Mouse (Mus musculus): Measurements from ENCODE around the gene Zfp704. TPM values are rescaled to one million over a fixed set of nuclear protein-coding genes. Genes with fewer than 3 reads are reported as not detected.

Zfp704 gene
- polyA plus RNA-seq, 1 experiment = 0.80 TPM

- Histone ChIP-seq H3K27me3 (ENCODE audit: control insufficient read depth, insufficient read depth, insufficient read length) (no peaks in the 10 kb centered on the region), H3ac (ENCODE audit: control insufficient read depth, insufficient read length) (no peak overlapping the region), H3K79me2 (ENCODE audit: control insufficient read depth, insufficient read depth) (no peaks in the 10 kb centered on the region), H3K4me3 (no peak overlapping the region), H3K36me3 (ENCODE audit: control insufficient read depth, insufficient read depth) (no peaks in the 10 kb centered on the region), H3K4me2 (ENCODE audit: low read depth) (no peak overlapping the region)
- TF ChIP-seq CEBPB (IDR thresholded peaks at IDR 0.05; ENCODE audit: insufficient read depth, poor library complexity, severe bottlenecking) (no peak), POLR2AphosphoS2 (IDR thresholded peaks at IDR 0.05; ENCODE audit: insufficient read length, low read depth) (no peak), MYOG (IDR thresholded peaks at IDR 0.05; ENCODE audit: control insufficient read depth in 1 of 3, insufficient read depth in 1 of 3, insufficient read length in 2 of 3, low read depth in 2 of 3) (no peak), SRF (IDR thresholded peaks at IDR 0.05; ENCODE audit: control insufficient read depth, insufficient read length, low read depth) (no peak), TCF12 (IDR thresholded peaks at IDR 0.05; ENCODE audit: insufficient read depth, poor library complexity, severe bottlenecking) (no peak)
These were observed 89.7 kb downstream of the Zfp704 start for GRCm38 (mm10) chr3:9520051-9520727.

GRCm38 (mm10) chr3:9519491-9519890, 90.4 kb downstream of the Zfp704 start:
- Histone ChIP-seq H3K4me2 (ENCODE audit: low read depth) (no peak overlapping the region), H3K27me3 (ENCODE audit: control insufficient read depth, insufficient read depth, insufficient read length) (no peaks in the 10 kb centered on the region), H3K4me3 (no peak overlapping the region), H3K36me3 (ENCODE audit: control insufficient read depth, insufficient read depth) (no peaks in the 10 kb centered on the region), H3ac (ENCODE audit: control insufficient read depth, insufficient read length) (no peak overlapping the region), H3K79me2 (ENCODE audit: control insufficient read depth, insufficient read depth) (no peaks in the 10 kb centered on the region)
- TF ChIP-seq E2F4 (IDR thresholded peaks at IDR 0.05; ENCODE audit: insufficient read depth) = no peak
- TF ChIP-seq TCF3 (IDR thresholded peaks at IDR 0.05; ENCODE audit: insufficient read length, low read depth) = no peak
- no peak for TF ChIP-seq REST (IDR thresholded peaks at IDR 0.05; ENCODE audit: insufficient read depth, insufficient read length)
- no peak for TF ChIP-seq POLR2AphosphoS2 (IDR thresholded peaks at IDR 0.05; ENCODE audit: insufficient read length, low read depth)
- no peak for TF ChIP-seq MYOG (IDR thresholded peaks at IDR 0.05; ENCODE audit: control insufficient read depth in 1 of 3, insufficient read depth in 1 of 3, insufficient read length in 2 of 3, low read depth in 2 of 3)
- no peak for TF ChIP-seq TCF12 (IDR thresholded peaks at IDR 0.05; ENCODE audit: insufficient read depth, poor library complexity, severe bottlenecking)
- TF ChIP-seq USF1 (IDR thresholded peaks at IDR 0.05; ENCODE audit: low read depth) = no peak
- no peak for TF ChIP-seq CEBPB (IDR thresholded peaks at IDR 0.05; ENCODE audit: insufficient read depth, poor library complexity, severe bottlenecking)
- TF ChIP-seq POLR2A (IDR thresholded peaks at IDR 0.05; ENCODE audit: insufficient read length, low read depth) = no peak
- TF ChIP-seq MYOD1 (IDR thresholded peaks at IDR 0.05; ENCODE audit: control insufficient read depth in 1 of 3, insufficient read length in 2 of 3, low read depth in 2 of 3) = no peak
- TF ChIP-seq SRF (IDR thresholded peaks at IDR 0.05; ENCODE audit: control insufficient read depth, insufficient read length, low read depth) = no peak
- no peak for TF ChIP-seq MAX (IDR thresholded peaks at IDR 0.05; ENCODE audit: low read depth)

- H3K4me3 ChIP-seq = no peak overlapping the region
- H3ac ChIP-seq (ENCODE audit: control insufficient read depth, insufficient read length) = no peak overlapping the region
- no peaks in the 10 kb centered on the region for H3K27me3 ChIP-seq (ENCODE audit: control insufficient read depth, insufficient read depth, insufficient read length)
- no peaks in the 10 kb centered on the region for H3K79me2 ChIP-seq (ENCODE audit: control insufficient read depth, insufficient read depth)
- no peak overlapping the region for H3K4me2 ChIP-seq (ENCODE audit: low read depth)
- no peak for TF ChIP-seq MAX (IDR thresholded peaks at IDR 0.05; ENCODE audit: low read depth)
- TF ChIP-seq TCF12 (IDR thresholded peaks at IDR 0.05; ENCODE audit: insufficient read depth, poor library complexity, severe bottlenecking) = no peak
- TF ChIP-seq CEBPB (IDR thresholded peaks at IDR 0.05; ENCODE audit: insufficient read depth, poor library complexity, severe bottlenecking) = no peak
- no peak for TF ChIP-seq POLR2AphosphoS2 (IDR thresholded peaks at IDR 0.05; ENCODE audit: insufficient read length, low read depth)
- no peak for TF ChIP-seq MYOG (IDR thresholded peaks at IDR 0.05; ENCODE audit: control insufficient read depth in 1 of 3, insufficient read depth in 1 of 3, insufficient read length in 2 of 3, low read depth in 2 of 3)
- no peak for TF ChIP-seq E2F4 (IDR thresholded peaks at IDR 0.05; ENCODE audit: insufficient read depth)
- TF ChIP-seq TCF3 (IDR thresholded peaks at IDR 0.05; ENCODE audit: insufficient read length, low read depth) = no peak
- TF ChIP-seq POLR2A (IDR thresholded peaks at IDR 0.05; ENCODE audit: insufficient read length, low read depth) = no peak
- no peak for TF ChIP-seq USF1 (IDR thresholded peaks at IDR 0.05; ENCODE audit: low read depth)
- no peak for TF ChIP-seq SRF (IDR thresholded peaks at IDR 0.05; ENCODE audit: control insufficient read depth, insufficient read length, low read depth)
- no peak for TF ChIP-seq REST (IDR thresholded peaks at IDR 0.05; ENCODE audit: insufficient read depth, insufficient read length)
- TF ChIP-seq MYOD1 (IDR thresholded peaks at IDR 0.05; ENCODE audit: control insufficient read depth in 1 of 3, insufficient read length in 2 of 3, low read depth in 2 of 3) = no peak
- H3K36me3 ChIP-seq (ENCODE audit: control insufficient read depth, insufficient read depth) = no peaks in the 10 kb centered on the region
These were observed 90.9 kb downstream of the Zfp704 start for GRCm38 (mm10) chr3:9518936-9519335.

GRCm38 (mm10) chr3:9516119-9516855, 93.6 kb downstream of the Zfp704 start:
- H3K36me3 ChIP-seq (ENCODE audit: control insufficient read depth, insufficient read depth) = no peaks in the 10 kb centered on the region
- no peaks in the 10 kb centered on the region for H3K79me2 ChIP-seq (ENCODE audit: control insufficient read depth, insufficient read depth)
- no peak overlapping the region for H3ac ChIP-seq (ENCODE audit: control insufficient read depth, insufficient read length)
- H3K27me3 ChIP-seq (ENCODE audit: control insufficient read depth, insufficient read depth, insufficient read length) = no peaks in the 10 kb centered on the region
- no peak overlapping the region for H3K4me2 ChIP-seq (ENCODE audit: low read depth)
- TF ChIP-seq SRF (IDR thresholded peaks at IDR 0.05; ENCODE audit: control insufficient read depth, insufficient read length, low read depth) (no peak), MYOD1 (IDR thresholded peaks at IDR 0.05; ENCODE audit: control insufficient read depth in 1 of 3, insufficient read length in 2 of 3, low read depth in 2 of 3) (no peak), USF1 (IDR thresholded peaks at IDR 0.05; ENCODE audit: low read depth) (no peak), TCF3 (IDR thresholded peaks at IDR 0.05; ENCODE audit: insufficient read length, low read depth) (no peak), POLR2A (IDR thresholded peaks at IDR 0.05; ENCODE audit: insufficient read length, low read depth) (no peak)
- no peak overlapping the region for H3K4me3 ChIP-seq
